Mouse (Mus musculus): Measurements from ENCODE around the gene Gm12800. TPM values are rescaled to one million over a fixed set of nuclear protein-coding genes. Genes with fewer than 3 reads are reported as not detected.

Gene Gm12800
- polyA plus RNA-seq (2012; rRNA removed): not detected in 2 replicates

GRCm38 (mm10) chr4:101908821-101909220 is at the start of gene Gm12800:
Gene Gm12800, plus strand, starts transcription at chr4:101909121.

GRCm38 (mm10) chr4:101893656-101894420 is 15.1 kb upstream of the Gm12800 start, which contains the start of gene C130073F10Rik:
Gene C130073F10Rik, minus strand, starts transcription at chr4:101893789.

GRCm38 (mm10) chr4:101940107-101940506 is 31.2 kb downstream of the Gm12800 start, which contains the start of gene Gm12794:
Gene Gm12794, plus strand, starts transcription at chr4:101940407.

Other genes starting within 250 kb of the Gm12800 start
- 2.3 and 2.8 TPM in 2 replicates for gene Lepr, start 191.7 kb upstream of the Gm12800 start, polyA plus RNA-seq (2012; rRNA removed)
- not detected in 2 replicates for gene B020004J07Rik, start 65.1 kb upstream of the Gm12800 start, polyA plus RNA-seq (2012; rRNA removed)
- not detected in 2 replicates for gene C130073F10Rik, start 15.3 kb upstream of the Gm12800 start, polyA plus RNA-seq (2012; rRNA removed)
- not detected in 2 replicates for gene Gm12794, start 31.3 kb downstream of the Gm12800 start, polyA plus RNA-seq (2012; rRNA removed)
- not detected in 2 replicates for gene Gm12790, start 71.9 kb downstream of the Gm12800 start, polyA plus RNA-seq (2012; rRNA removed)
- not detected in 2 replicates for gene Gm12789, start 77.5 kb downstream of the Gm12800 start, polyA plus RNA-seq (2012; rRNA removed)
- 46.3 and 46.5 TPM in 2 replicates for gene Pde4b, start 178.4 kb downstream of the Gm12800 start, polyA plus RNA-seq (2012; rRNA removed)